Mouse (Mus musculus): ENCODE data around the gene Myh7.
"Not testable (repeated sequence)": the region's sequence is repeated elsewhere in the genome, so short reads cannot be mapped to it uniquely, and the experiment has no call there.

Gene Myh7

DNA sequence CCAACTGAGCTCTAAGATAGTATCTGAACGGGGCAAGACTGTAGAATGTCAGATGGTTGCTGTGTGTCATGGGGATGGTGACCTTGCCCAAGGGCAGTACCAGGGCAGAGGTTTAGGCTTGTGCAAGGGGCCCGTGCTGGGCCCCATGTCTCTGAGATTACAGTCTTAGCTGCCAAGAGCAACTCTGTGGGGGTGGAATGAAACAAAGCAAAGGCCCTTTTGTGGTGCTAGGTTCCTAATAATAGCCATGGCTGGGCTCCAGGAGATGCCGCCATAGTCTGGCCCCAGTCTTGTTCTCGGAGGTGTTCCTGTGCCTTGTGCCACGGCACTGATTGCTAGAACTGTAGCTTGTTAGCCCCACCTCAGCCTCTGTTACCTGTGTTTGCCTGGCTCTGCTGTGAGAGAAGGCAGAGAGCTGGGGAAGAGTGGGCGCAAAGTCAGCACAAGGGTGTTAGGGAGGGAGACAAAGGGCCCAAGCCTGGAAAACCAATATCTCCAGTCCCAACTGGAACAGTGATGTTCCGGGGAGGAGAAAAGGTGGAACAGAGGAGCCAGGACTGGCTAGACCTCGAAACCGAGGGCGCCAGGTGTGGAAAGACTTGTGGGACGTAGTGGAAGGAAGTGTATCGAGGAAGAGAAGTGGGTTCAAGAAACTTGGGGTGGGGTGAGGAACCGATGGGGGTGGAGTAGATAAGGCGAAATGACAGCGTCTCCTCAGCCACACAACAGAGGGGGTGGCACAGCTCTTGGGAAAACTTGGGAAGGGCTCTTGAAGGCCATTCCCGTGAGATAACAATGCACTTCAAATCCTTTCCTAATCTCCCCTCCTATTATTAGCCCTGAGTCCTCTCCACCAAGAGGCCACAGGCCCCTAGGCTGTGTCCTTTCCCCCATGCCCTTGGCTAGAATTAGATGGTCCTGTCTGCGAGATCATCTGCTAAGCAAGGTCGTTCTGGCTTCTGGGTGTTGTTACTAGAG is 9.7 kb upstream of the Myh7 start:
- DNase-seq (ENCODE audit: low spot score in 2 of 2): no peak

GRCm38 (mm10) chr14:55002687-55003120 is 8.3 kb upstream of the Myh7 start:
- no peak for DNase-seq (ENCODE audit: low spot score in 2 of 2)

GRCm38 (mm10) chr14:55001938-55002686 is 7.7 kb upstream of the Myh7 start:
- no peak for DNase-seq (ENCODE audit: low spot score in 2 of 2)

GRCm38 (mm10) chr14:55001446-55001845 is 7.0 kb upstream of the Myh7 start:
- DNase-seq (ENCODE audit: low spot score in 2 of 2): no peak

GRCm38 (mm10) chr14:55000814-55001213 is 6.4 kb upstream of the Myh7 start:
- DNase-seq (ENCODE audit: low spot score in 2 of 2): no peak

DNA sequence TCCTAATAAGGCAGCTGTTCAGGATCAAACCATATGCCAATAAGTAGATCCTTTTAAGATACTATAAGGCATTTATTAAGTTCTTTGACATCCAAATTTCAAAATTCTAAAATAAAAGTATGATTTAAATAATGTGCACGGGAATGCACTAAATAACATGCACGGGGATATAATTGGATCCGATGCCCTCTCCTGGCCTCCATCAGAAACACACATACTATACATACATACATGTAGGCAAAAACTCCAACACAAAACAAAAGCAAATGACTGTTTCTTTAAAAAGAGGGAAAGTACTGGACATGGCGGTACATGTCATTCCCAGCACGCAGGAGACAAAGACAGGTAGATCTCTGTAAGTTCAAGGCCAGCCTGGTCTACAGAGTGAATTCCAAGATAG is 5.4 kb upstream of the Myh7 start:
- DNase-seq (ENCODE audit: low spot score in 2 of 2): not testable (repeated sequence)

DNA sequence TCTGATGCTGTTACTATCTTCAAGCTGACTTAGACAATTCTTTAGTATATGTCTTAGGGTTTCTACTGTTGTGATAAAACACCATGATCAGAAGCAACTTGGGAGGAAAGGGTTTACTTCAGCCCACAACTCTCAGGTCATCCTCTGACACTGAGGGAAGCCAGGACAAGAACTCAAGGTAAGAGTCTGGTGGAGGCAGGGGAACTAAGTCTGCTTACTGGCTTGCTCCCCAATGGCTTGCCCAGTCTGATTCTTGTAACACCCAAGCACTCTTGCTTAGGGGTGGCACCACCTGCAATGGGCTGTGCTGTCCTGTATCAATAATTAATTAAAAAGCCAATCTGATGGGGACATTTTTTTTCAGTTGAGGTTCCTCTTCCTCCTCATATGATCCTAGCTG is 4.3 kb upstream of the Myh7 start:
- no peak for DNase-seq (ENCODE audit: low spot score in 2 of 2)

DNA sequence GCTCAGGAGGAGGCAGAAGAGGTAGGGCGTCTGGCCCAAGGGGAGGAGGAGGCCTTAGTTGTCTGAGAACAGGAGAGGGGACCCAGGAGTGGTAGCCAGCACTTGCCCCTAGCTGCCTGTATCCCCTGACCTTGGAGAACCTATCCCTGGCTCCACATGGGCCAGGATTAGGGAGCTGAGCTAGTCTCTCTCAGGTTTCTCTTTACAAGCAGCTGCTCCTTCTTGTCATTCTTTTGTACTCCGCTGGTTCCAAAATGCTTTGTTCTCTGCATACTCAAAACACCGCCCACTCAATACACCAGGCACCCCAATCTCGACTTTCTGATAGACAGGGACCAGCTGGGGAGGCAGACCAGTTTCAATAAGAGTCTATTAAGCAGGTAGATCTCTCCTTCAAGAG is 2.9 kb upstream of the Myh7 start:
- DNase-seq (ENCODE audit: low spot score in 2 of 2): no peak

- DNase-seq (ENCODE audit: low spot score in 2 of 2): no peak
These were observed 2.4 kb upstream of the Myh7 start for GRCm38 (mm10) chr14:54996793-54997192.

- DNase-seq (ENCODE audit: low spot score in 2 of 2): no peak
These were observed 1.2 kb upstream of the Myh7 start for GRCm38 (mm10) chr14:54995457-54996138.

GRCm38 (mm10) chr14:54994869-54995186 is 402 bp upstream of the Myh7 start:
- no peak for DNase-seq (ENCODE audit: low spot score in 2 of 2)

GRCm38 (mm10) chr14:54993636-54994035 is 790 bp downstream of the Myh7 start:
- DNase-seq (ENCODE audit: low spot score in 2 of 2): peak in 1 of 2 experiments; percentile 16

DNA sequence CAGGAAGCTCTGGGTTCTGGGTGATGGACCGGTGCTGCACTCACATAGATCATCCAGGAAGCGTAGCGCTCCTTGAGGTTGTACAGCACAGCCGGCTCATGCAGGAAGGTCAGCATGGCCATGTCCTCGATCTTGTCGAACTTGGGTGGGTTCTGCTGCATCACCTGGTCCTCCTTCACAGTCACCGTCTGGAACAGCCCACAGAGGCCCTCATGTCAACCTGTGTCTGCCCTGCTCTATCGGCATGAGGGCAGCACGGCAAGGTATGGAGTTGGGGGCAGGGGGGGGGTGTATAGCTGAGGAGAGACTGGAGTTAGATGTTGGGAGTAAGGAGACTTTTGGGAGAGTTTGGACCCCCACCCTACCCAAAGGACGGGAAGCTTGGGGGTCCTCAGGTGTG is 2.2 kb downstream of the Myh7 start:
- no peak for DNase-seq (ENCODE audit: low spot score in 2 of 2)

DNA sequence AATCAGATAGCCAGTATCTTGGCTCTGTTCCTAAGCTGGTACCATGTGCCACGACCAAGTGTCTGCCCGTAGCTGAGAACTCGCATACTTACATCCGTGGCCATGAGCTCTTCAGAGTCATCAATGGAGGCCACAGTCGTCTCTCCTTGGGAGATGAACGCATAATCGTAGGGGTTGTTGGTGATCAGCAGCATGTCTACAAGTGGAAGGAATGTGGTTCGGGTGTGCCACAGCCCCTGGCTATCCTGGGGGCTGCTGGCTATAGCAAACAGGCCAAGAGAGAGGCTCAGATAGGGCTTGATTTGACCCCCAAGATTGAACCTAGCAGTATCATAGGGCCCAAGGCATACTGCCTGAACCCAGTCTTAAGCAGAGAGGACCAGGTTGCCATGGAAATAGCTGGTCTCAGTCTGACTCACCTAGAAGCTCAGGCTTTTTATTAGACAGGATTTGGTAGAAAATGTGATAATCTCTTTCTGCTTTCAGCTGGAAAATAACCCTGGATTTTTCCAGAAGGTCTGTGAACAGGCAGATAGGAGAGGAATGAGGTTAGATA is 4.5 kb downstream of the Myh7 start:
- DNase-seq (ENCODE audit: low spot score in 2 of 2): no peak

GRCm38 (mm10) chr14:54988882-54989281 is 5.5 kb downstream of the Myh7 start:
- DNase-seq (ENCODE audit: low spot score in 2 of 2): no peak

GRCm38 (mm10) chr14:54988350-54988874 is 6.0 kb downstream of the Myh7 start:
- not testable (repeated sequence) for DNase-seq (ENCODE audit: low spot score in 2 of 2)

DNA sequence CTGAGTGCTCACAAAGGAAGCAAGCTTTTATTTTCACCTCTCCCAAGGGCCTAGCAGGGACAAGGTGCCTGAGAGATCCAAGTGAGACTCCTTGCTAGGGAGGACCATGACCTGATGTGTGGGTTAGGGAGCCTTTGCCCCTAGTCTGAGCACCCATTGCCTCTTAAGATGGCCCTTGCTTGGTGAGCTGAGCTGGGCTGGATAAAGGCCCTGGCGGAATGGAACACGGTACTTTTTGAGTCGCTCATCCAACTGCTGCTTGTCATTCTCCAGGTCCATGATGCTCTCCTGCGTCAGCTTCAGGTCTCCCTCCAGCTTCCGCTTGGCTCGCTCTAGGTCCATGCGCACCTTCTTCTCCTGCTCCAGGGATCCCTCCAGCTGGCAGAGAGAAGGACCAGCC is 12.5 kb downstream of the Myh7 start:
- DNase-seq (ENCODE audit: low spot score in 2 of 2): no peak

GRCm38 (mm10) chr14:54978664-54979063 is 15.8 kb downstream of the Myh7 start:
- no peak for DNase-seq (ENCODE audit: low spot score in 2 of 2)

- no peak for DNase-seq (ENCODE audit: low spot score in 2 of 2)
These were observed 17.8 kb downstream of the Myh7 start, which contains the start of gene Gm17428 for GRCm38 (mm10) chr14:54976633-54977032. Gene Gm17428 (plus strand): TSS chr14:54976933.

GRCm38 (mm10) chr14:54974068-54974791 is 20.2 kb downstream of the Myh7 start:
- no peak for DNase-seq (ENCODE audit: low spot score in 2 of 2)

GRCm38 (mm10) chr14:54972786-54973185 is 21.6 kb downstream of the Myh7 start:
- DNase-seq (ENCODE audit: low spot score in 2 of 2): not testable (repeated sequence)
